Mouse (Mus musculus) heart, postnatal 10 days (tissue): ENCODE data around the gene Nipa1. TPM values are rescaled to one million over a fixed set of nuclear protein-coding genes. Genes with fewer than 3 reads are reported as not detected.
"Not testable (repeated sequence)": the region's sequence is repeated elsewhere in the genome, so short reads cannot be mapped to it uniquely, and the experiment has no call there.

Experiments
- DNase-seq, 2 experiments: peaks; one replicate each; pipeline ENCODE4 v3.0.0; 2021
- intact Hi-C: fragments of 180-260 bp; cut with DNase I; formaldehyde crosslinking; loops from one replicate; pipeline ENCODE4 v1.15.1; 2025
- total RNA-seq, 2 experiments: library from RNA; stranded (reverse); gene quantifications; 2 replicates each; pipeline ENCODE4 v1.2.3; 2021

Nipa1 gene
- 1 to 10 TPM; 4.3 TPM for total RNA-seq

DNA sequence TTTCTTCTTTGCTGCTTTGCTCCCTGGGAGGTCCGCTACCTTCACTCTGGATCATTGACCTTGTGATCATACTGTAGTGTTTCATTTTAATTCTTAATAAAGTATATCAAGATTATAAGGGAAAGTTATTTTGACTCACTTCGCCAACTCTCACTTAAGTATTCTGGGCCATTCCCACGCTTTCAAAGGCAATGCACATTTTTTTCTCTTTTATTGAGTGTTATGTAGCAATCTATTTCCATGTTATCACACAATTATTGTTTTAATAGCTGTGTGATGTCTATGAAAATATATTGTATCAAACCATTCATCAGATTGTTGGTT, at the start of gene Nipa1:
Gene Nipa1, minus strand, starts transcription at position 25 of the 324 bp plus-strand sequence.
- intact Hi-C loops: no loop called here
- DNase-seq: no peak

DNA sequence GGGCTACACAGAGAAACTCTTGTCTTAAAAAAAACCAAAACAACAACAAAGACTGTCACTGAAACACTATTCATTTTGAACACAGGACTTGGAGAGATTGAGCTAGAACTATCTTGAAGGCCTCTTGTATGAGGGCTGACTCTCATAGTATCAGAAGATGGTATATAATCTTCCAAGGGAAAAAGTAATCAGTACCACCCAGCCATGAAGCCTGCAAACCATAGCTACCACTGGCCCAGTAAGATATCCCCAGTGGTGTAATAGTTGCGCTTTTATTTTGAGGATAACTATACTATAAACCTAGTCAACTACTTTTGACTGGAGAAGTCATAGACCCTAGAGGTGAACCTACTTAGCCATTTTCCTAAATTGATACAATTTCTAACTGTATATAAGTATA, 46.9 kb upstream of the Nipa1 start:
- DNase-seq: no peak
- intact Hi-C loops: no loop called here

DNA sequence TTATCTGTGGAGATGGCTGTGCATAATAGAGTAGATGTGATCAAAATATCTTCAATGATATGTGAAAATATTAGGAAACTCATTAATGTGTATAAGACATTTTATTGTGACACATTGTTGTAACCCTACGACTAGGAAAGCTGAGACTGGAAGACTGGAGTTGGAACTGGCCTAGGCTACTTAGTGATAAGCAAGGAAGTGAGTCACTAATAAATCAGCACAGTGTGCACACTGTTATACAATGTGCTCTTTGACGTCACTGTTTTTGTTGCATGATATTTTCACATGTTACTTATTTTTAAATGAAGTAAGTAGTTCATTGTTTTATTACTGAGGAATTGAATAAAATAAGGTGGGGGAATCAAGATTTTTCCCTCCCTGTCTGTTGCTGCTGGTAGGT, 46.4 kb upstream of the Nipa1 start:
- DNase-seq: no peak
- intact Hi-C loops: no loop called here

DNA sequence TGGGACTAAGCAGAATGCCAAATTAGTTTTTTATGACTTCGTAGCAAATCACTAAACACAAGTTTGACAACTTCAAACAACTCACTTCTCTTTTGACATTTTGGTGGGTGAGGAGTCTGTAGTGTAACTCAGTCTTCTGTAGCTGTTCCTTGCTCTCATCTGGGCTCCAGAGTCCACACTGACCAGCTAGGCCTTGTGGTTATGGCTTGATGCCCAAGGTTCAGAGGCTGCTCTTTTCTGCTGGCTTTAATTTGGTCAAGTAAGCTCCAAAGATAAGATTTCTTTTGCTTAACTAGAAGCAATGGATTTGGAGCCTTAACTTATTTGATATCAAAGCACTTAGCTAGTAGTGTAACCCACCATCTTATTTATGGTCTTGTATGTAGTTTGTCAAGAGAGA, 45.1 kb upstream of the Nipa1 start:
- intact Hi-C loops: no loop called here

DNA sequence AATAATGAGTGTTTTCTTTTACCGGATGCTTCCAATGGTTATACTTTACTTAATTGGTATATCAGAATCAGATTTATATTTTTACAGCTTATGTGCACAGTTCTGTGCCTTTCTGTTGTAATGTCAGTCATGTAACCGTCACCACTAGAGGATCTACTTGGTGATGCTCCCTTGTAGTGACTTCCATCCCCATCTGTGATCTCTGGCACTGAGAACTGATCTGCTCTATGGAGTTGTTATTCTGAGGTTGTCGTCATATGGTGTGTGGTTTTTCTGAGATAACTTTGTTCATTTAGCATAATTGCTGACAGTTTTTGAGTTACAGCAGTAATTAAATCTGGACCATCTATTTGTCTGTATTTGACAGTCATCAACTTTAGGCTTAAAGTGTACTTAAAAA, 35.6 kb upstream of the Nipa1 start:
- intact Hi-C loops: no loop called here
- DNase-seq: no peak

More for the DNA sequence above, 45.1 kb upstream of the Nipa1 start:
- DNase-seq: no peak

DNA sequence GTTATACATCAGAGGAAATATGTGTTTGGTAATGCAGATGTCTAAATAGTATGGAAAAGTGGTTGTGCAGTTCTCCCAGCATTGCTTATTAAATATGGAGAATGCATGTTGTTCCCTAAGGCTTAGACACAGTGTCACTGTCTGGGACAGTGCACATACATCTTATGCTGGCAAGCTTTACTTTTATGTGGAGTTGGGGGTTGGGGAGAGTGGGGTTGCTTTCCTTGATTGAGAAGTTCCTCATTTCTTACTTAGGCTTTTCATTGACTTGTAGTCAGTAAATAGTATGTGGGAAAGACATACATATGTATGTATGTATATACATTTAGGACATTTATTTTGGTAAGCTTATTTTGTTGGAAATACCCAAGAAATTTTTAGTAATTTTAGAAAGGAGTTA, 33.2 kb upstream of the Nipa1 start:
- intact Hi-C loops: loop anchor here (5.0 kb wide), 1 partner anchor 91 kb away; the partner anchor contains the start of gene Nipa2
- no peak for DNase-seq

DNA sequence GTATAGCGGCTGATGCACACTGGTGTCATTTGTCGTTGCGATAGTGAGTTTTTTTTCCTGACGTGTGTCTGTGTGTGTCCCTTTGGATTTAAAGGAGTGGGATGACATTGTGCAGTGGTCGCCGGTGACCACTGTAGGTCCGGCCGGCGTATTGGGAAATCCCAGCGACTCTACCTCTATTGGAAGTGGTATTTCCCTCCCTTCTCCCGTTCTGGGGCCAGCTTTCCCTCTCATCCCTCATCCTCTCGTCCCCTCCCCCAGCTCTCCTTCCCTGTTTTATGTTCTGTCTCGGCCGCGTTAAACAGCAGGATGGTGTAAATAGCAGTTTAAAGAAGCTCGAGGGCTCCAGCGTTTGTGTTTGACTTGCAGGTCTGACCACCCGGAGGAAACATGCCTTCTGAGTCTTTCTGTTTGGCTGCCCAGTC, 30.7 kb upstream of the Nipa1 start:
- intact Hi-C loops: loop anchor here (5.0 kb wide), 1 partner anchor 88 kb away; the partner anchor contains the start of gene Nipa2
- peak; percentile 39 to 47 for DNase-seq

DNA sequence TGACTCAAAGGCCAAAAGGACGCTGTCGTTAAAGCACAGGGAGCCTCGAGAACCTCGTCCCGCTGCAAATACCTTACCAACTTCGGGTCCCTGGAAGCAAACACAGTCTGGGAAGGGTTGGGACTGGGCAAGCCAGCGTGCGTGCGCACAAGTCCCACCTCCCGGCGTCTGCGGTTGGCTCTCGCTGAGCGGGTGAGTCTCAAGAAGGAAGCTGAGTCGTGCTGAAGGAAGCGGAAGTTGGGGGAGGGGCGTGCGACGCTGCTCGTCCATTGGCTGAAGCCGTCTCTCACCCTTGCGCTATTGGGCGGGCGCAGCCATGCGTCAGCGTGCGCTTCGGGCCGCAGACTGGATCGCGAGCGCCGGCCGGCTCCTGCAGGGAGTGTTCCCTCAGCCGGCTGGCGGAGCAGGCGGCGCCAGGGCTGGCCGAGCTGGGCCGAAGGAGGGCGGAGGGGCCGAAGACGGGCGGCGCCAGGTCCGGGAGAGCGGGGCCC, 30.1 kb upstream of the Nipa1 start, which contains the start of gene Herc2:
Gene Herc2, plus strand, starts transcription at position 366 of the 491 bp plus-strand sequence.
- intact Hi-C loops: loop anchor here (5.0 kb wide), 1 partner anchor 88 kb away; the partner anchor contains the start of gene Nipa2
- DNase-seq: peak; percentile 99 to 100

DNA sequence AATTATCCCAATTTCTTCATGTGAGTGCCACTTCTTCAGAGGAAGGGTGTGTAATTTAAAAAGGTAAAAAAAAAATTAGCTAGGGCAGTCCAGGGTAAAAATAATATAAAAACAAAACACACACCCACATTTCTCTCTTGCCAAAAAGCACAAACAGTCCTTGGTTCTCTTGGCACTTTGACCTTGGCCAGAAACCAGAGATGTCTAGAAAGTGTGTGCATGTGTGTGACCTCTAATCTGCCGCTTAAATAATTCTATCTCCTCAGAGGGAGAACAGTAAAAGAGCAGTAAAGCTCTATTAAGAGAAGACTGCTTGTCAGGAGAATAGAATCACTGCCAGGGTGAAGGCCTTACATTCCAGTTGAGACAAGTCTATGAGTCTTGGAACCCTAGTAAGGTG, 27.4 kb upstream of the Nipa1 start:
- intact Hi-C loops: no loop called here
- no peak for DNase-seq

DNA sequence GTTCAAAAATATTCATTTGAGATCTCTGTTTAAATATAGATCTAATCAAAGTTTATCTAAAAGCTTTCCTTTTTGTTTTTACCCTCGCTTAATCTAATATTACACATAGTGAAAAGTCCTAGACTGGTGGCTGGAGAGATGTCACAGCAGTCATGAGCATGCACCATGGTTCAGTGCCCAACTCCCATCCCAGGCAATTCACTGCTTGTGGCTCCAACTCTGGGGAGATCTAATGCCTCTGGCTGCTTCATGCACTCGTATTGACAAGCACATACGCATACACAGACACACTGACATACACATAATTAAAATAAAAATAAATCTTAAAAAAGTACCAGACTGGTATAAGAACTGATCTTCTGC, 24.5 kb upstream of the Nipa1 start:
- intact Hi-C loops: no loop called here

DNA sequence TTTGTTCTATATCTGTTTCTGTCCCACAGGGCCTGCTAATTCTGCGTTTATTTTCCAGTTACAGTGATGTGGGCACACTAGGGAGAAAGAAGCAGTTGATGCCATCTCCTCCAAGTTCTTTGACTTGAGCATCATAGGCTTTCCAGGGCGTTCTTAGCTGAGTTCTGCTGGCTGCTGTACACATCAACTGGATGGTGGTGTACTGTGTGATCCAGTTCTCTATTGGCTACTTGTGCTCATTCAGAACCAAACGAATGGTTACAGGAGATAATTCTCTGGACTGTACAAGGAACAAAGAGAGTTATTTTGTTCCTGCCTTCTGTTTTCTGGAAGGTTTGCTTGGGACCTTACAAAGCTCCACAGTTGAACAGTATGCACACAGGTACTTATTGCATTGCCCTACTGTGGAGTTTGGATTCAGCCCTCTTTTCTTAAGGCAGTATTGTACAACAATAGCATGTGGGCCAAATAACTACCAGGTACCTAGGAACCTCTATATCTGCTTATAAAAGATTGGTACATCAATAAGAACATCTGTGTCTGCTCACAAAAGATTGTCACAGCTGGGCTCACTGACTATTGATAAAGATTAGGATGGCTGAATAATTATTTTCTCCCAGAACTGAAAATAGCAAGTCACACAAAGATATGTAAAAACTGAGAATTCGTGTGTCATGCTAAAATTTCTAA, 24.0 kb upstream of the Nipa1 start:
- intact Hi-C loops: no loop called here
- no peak for DNase-seq

More for the DNA sequence above, 24.5 kb upstream of the Nipa1 start:
- DNase-seq: no peak

DNA sequence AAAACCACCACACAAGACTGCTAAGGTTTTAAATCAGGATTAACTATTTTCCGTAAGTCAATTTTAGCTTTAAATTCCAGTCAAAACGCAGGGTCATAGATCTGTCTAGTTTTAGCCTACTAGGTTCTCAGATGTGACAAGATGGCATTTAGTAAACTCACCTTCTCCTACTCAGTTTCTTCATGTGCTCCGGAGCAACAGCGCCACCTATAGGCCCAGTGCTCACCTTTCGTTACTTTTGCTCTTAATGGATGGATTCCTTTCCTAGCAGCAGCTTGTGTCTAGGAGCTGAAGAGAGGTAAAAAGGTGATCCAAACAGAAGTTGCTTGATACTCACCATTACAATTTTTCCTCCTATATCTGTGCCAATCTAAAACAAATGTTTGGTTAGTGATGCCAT, 22.6 kb upstream of the Nipa1 start:
- intact Hi-C loops: loop anchor here (1.0 kb wide), 1 partner anchor 56 kb away; no protein-coding TSS in a partner anchor
- DNase-seq: peak; percentile 61 to 73

DNA sequence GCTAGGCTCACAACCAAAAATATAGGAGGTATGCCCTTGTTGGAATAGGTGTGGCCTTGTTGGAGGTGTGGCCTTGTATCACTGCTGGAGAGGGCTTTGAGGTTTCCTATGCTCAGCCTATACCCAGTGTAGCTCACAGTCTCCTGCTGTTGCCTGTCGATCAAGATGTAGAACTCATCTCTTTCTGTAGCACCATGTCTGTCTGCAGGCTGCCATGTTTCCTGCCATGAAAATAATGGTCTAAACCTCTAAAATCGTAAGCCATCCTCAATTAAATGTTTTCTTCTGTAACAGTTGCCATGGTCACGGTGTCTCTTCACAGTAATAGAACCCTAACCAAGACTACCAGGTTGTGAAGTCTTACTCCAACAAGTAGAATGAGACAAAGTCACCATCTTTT, 3.8 kb upstream of the Nipa1 start:
- DNase-seq: no peak
- intact Hi-C loops: no loop called here

DNA sequence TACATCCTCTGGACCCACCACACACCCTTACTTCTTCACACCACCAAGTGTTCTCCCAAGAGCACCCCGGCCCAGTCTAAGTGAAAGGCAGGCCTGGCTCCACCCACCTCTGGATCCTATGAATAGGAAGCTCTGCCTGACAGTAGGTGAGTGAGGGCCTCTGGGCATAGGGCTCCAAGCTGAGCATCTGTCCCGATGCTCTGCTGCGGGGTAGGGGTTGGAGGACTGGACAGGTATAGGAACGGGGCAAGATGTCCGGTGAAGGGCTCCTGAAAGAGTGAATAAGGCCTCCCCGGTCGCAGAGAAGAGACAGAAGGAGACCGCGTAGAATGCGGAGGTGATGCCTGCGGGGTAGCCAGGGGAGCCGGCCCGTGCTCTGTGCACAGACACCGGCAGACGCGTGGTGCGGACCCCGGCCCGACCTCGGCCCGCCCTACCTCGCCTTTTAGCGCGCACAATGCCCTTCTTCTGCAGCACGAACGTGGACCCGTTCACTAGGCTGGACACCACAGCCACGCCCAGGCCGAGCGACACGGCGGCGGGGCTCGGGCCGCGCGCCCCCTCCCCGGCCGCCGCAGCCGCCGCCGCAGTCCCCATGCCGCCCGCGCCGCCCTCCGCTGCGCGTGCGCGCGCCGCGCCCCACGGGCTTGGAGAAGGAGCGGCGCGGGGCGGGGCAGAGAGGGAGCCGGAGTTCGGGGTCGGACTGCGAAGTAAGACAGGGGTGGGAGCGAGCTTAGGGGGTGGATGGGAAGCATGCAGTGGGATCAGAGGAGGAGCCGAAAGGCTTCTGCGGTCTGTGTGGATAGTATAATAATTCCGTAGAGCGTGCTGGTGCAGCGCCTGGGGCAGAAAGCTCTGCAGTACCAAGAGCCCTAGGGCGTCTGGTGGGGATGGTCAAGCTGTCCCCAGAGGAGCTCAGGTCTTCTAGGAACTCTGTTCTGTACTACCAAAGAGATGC, 503 bp downstream of the Nipa1 start:
- peak; percentile 67 to 69 for DNase-seq
- intact Hi-C loops: no loop called here

DNA sequence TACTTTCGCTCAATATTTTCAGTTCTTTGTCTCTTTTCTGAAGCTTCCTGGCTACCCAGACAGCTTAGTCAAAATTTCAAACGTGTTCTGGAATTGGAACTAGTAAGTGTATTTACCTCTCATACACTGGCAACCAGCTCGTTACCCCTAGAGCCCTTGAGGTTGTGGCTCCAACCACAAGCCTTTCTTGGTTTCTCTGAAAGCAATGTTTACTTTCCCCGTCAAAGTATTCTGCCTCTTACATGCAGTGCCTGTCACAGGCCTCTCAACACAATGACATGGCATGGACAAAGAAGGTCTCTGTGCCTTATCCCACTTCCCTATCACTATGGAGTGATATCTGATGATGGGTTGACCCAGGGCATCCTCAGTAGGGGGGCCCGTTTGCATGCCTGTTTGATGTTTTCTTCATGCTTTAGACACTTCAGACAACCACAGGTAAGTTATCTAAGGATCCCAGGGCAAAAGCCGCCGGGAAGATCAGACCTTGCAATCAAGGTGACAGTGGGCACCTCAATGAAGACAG, 1.2 kb downstream of the Nipa1 start:
- DNase-seq: no peak
- intact Hi-C loops: no loop called here

DNA sequence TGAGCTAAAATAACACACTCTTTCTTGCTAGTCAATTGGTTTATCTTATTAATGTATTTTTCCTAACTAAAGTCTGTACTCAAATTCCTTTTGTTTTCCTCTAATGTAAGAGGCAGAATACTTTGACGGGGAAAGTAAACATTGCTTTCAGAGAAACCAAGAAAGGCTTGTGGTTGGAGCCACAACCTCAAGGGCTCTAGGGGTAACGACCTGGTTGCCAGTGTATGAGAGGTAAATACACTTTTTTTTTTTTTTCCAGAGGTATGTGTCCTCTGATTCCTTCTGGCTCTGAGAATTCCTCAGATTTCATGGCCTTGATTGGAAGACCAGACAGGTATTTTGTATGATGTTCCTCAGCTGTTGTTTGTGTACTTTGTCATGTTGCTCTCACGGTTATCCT, 2.0 kb downstream of the Nipa1 start:
- intact Hi-C loops: no loop called here
- DNase-seq: no peak

DNA sequence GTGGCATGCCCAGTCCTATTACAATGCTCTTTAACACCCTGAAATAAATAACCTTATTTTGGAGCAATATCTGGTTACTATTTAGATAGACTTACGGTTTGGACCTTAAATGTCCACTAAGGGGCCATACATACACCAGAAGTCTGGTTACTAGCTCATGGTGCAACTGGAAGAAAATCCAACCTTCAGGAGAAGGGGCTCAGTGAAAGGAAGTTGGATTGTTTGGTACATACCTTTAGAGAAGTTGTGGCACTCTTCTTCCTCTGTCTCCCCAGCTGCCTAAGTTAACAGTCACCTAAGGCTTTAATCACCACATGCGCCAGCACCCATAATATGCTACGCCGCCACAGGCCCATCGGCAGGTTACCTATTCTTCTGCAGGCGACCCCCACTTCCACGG, 3.9 kb downstream of the Nipa1 start:
- DNase-seq: no peak
- intact Hi-C loops: no loop called here

DNA sequence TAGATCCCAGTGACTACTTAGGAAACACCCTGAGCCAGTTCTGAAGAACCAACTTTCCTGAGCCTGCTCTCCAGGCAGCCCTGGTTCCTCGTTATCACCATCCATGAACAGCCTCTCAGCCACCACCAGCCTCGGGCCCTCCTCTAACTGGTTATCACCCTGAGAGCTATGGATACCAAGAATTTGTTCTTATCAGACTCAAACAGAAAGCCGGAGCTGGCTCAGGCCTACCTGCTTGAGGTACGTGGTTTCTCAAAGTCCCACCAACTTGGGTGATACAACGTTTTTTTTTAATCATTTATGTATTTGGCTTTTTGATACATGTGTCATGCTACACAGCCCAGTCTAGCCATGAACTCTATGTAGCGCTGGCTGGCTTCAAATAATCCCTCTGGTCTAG, 4.6 kb downstream of the Nipa1 start:
- intact Hi-C loops: no loop called here
- no peak for DNase-seq

DNA sequence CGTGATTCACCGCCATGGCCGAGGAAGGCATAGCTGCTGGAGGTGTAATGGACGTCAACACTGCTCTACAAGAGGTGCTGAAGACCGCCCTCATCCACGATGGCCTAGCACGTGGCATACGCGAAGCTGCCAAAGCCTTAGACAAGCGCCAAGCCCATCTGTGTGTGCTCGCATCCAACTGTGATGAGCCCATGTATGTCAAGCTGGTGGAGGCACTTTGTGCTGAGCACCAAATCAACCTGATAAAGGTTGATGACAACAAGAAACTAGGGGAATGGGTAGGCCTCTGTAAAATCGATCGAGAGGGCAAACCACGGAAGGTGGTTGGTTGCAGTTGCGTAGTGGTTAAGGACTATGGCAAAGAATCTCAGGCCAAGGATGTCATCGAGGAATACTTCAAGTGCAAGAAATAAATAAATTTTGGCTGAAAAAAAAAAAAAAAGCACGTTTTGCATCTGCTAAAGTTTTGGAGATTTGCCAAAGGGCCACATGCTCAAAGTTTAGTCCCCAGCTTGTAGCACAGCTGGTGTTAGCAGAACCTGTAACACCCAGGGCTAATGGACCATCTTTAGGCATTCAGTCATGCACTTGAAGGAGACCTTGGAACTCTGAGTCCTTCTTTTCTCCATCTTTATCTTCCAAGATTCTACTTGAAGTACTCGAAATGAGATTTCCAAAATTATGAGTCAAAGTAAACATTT, 5.6 kb downstream of the Nipa1 start:
- intact Hi-C loops: not testable (repeated sequence)

DNA sequence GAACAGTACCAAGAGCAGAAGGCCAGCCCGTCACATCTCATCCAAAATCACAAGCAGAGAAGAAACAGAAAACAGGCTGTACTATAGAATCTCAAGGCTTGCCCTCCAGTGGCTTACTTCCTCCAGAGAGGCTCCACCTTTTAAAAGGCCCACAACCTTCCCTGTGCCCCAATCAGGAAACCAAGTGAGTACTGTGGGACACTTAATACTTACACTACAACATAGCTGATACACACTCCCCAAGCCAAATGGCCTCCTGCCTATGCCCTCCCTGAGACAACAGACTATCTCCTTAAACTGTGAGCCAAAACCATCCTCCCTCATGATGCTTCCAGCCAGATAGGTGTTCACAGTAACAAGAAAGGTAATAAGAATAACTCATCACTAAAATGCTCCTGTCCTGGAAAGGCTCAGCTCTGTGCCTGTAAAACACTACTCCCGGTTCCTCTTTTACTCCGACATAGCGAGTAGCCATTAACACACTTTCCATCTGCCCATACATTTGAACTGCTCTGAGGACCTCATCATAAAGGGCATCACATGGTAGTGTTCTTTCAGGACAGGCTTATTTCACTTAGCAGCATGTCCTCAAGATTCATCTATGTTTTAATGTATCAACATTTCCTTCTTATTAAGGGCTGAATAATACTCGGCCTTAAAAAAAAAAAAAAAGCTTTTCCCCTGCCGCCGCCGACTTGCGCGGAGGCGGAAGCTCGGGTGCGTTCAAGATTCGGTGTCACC, 6.3 kb downstream of the Nipa1 start:
- intact Hi-C loops: no loop called here
- DNase-seq: no peak

More for the DNA sequence above, 5.6 kb downstream of the Nipa1 start:
- not testable (repeated sequence) for DNase-seq
